Mouse (Mus musculus): ENCODE measurements around the gene Hhip.

DNA sequence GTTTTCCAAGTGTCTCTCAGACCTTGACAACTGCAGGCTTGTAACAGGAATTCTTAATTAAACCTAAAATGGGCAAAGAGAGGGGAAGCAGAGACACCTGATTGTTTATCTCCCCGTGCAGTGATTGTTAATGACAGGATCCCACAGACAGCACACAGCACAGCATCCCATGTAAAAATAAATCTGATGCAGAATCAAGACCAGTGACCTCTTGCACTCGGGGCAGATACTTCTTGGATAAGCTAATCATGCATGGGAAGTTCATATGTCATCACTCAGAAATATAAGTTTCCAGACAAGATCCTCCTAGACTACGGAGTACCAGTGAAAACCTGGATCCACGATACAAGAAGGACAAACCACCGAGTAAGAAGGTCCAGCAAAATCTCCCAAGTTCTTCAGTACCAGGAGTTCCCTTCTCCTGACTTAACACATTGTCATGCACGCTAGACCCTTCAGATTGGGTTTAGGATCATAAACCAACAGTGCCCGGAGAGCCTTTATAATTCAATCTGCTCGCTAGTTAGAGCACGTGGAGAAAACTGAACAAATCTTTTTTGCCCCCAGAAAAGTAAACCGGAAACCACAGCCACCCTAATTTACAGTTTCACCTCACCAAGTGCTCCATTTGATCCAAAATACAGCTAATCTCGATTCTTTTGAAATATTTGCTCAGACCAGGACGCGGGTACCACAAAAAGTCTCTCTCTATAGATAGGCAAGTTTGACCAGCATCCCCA is 1.3 kb downstream of the Hhip start:
- no peak for TF ChIP-seq POLR2A (IDR thresholded peaks at IDR 0.05; ENCODE audit: borderline replicate concordance, low read depth, low read length)
- no peak for TF ChIP-seq CTCF (IDR thresholded peaks at IDR 0.05; ENCODE audit: low read depth, low read length)

All from bone marrow macrophage, adult 2 months (primary cell).